ENCODE assay signal across 9 mouse cellular contexts in genomic region chr2:109281341-109281690, GRCm38 (mm10). TPM values are rescaled to one million over a fixed set of nuclear protein-coding genes. Genes with fewer than 3 reads are reported as not detected.
DNase-seq lines count a peak whose midpoint lies in the region; ATAC-seq and TF ChIP-seq lines count a peak whose summit lies in the region.
"Had no signal": no experiment of that assay in that cellular context is flagged by ENCODE, and none has a peak within 500 bp of the region (broad histone marks: within the 10 kb centered on the region; RNA-seq: fewer than 3 reads in every experiment).

No protein-coding gene starts in this region.

- peak overlapping the region; percentile 98 for H3K4me3 ChIP-seq in erythroblast, embryonic 14.5 days (replicated peaks)
- peak overlapping the region; percentile 86 for H3K4me3 ChIP-seq in testis, adult 2 months (ENCODE audit: control insufficient read depth, low read depth, low read length)
- H3K4me3 ChIP-seq in liver, embryonic 13.5 days (replicated peaks): peak overlapping the region; percentile 91

- peak overlapping the region; percentile 90; the same call in 1 of the 2 replicates for H3K27ac ChIP-seq in testis, adult 2 months (ENCODE audit: control insufficient read depth, insufficient read depth, low read depth, low read length)
- H3K27ac ChIP-seq in liver, embryonic 13.5 days: peak overlapping the region; percentile 89

- 0% methylated on average over 1 of the region's 1 CpGs for WGBS in liver, embryonic 13.5 days (ENCODE audit: insufficient replicate concordance)

- peak overlapping the region; percentile 89 for H3K9ac ChIP-seq in liver, embryonic 13.5 days

- H3K27me3 ChIP-seq in erythroblast, embryonic 14.5 days (ENCODE audit: control insufficient read depth): no peaks in the 10 kb centered on the region
- no peaks in the 10 kb centered on the region for H3K27me3 ChIP-seq in testis, adult 2 months (ENCODE audit: control insufficient read depth, insufficient read depth, low read length)
- H3K27me3 ChIP-seq in liver, embryonic 13.5 days: no peaks in the 10 kb centered on the region

- DNase-seq in testis, postnatal 14 days (ENCODE audit: low spot score): no peak
- no peak for DNase-seq in liver, embryonic 13.5 days
- no peak for DNase-seq in yolk sac, embryonic 10.5 days (ENCODE audit: low spot score)
- no peak for DNase-seq in urinary bladder, postnatal 4 days (ENCODE audit: low spot score in 2 of 2)
- DNase-seq: cerebellum, adult 18-20 months had no signal

- no peak for TF ChIP-seq CTCF in testis, adult 2 months (IDR thresholded peaks at IDR 0.05; ENCODE audit: control insufficient read depth, insufficient read depth, insufficient replicate concordance, low read depth, low read length)

- no peak for ATAC-seq in erythroblast, adult 5-6 weeks (replicated peaks; ENCODE audit: low FRiP score, poor library complexity, severe bottlenecking)
- ATAC-seq in liver, embryonic 13.5 days (ENCODE audit: low read depth): no peak
- no peak for ATAC-seq in inflammation-experienced regulatory T-cells, adult 6 months

- no peaks in the 10 kb centered on the region for H3K9me3 ChIP-seq in erythroblast, embryonic 14.5 days (ENCODE audit: control insufficient read depth, low read length)
- H3K9me3 ChIP-seq in liver, embryonic 13.5 days (replicated peaks): no peaks in the 10 kb centered on the region

- H3K4me2 ChIP-seq in liver, embryonic 13.5 days: peak overlapping the region; percentile 78

- no peak for TF ChIP-seq POLR2A in testis, adult 2 months (IDR thresholded peaks at IDR 0.05; ENCODE audit: control insufficient read depth, low read depth, low read length)

- peaks cover 69% of the 10 kb centered on the region for H3K4me1 ChIP-seq in erythroblast, embryonic 14.5 days (ENCODE audit: control insufficient read depth)
- H3K4me1 ChIP-seq in testis, adult 2 months (ENCODE audit: control insufficient read depth, insufficient read depth, low read length): 0 out of 2 replicates have a peak, but pooled peaks cover 2% of the 10 kb centered on the region
- H3K4me1 ChIP-seq in liver, embryonic 13.5 days (replicated peaks): peaks cover 41% of the 10 kb centered on the region

- H3K36me3 ChIP-seq in erythroblast, embryonic 14.5 days (ENCODE audit: control insufficient read depth): peaks cover 30% of the 10 kb centered on the region
- H3K36me3 ChIP-seq in testis, adult 2 months (ENCODE audit: control insufficient read depth, insufficient read depth, low read length): no peaks in the 10 kb centered on the region
- no peaks in the 10 kb centered on the region for H3K36me3 ChIP-seq in liver, embryonic 13.5 days

RNA-seq across cellular contexts. Expression of gene Mettl15, which starts 0.8 kb away (rescaled TPM):
- 0.12 and 0.17 TPM in 2 replicates for polyA plus RNA-seq in erythroblast, embryonic 14.5 days (2012)
- 4.4 and 26.3 TPM in 2 replicates for total RNA-seq in erythroblast, adult 5-6 weeks (2015; ENCODE audit: low replicate concordance)
- 5.5 and 9.5 TPM in 2 replicates for total RNA-seq in erythroblast, adult 5-6 weeks (2017; ENCODE audit: low replicate concordance)
- polyA plus RNA-seq in testis, adult 2 months (2012; rRNA removed): 3.5 and 3.7 TPM in 2 replicates
- 7.0 and 7.9 TPM in 2 replicates for polyA plus RNA-seq in liver, embryonic 13.5 days (2015; fragmentation: Nextera tagmentation; extraction: Ambion mirVana)
- polyA plus RNA-seq in inflammation-experienced regulatory T-cells, adult 6 months (2017; shearing (Covaris generic)): 10 to 100 TPM; 14.1 to 16.6 (median 15.2) TPM

RNA-seq across cellular contexts. Expression of gene Kif18a, which starts 0.8 kb away (rescaled TPM):
- 0.23 and 0.39 TPM in 2 replicates for polyA plus RNA-seq in erythroblast, embryonic 14.5 days (2012)
- 24.9 and 27.3 TPM in 2 replicates for total RNA-seq in erythroblast, adult 5-6 weeks (2015; ENCODE audit: low replicate concordance)
- 19.9 and 28.0 TPM in 2 replicates for total RNA-seq in erythroblast, adult 5-6 weeks (2017; ENCODE audit: low replicate concordance)
- polyA plus RNA-seq in testis, adult 2 months (2012; rRNA removed): 3.3 and 3.8 TPM in 2 replicates
- polyA plus RNA-seq in liver, embryonic 13.5 days (2015; fragmentation: Nextera tagmentation; extraction: Ambion mirVana): 26.2 and 34.8 TPM in 2 replicates
- 10 to 100 TPM in 1 of 3 experiments, 1 to 10 TPM in 2; 4.6 to 23.2 (median 6.8) TPM for polyA plus RNA-seq in inflammation-experienced regulatory T-cells, adult 6 months (2017; shearing (Covaris generic))
